Mouse (Mus musculus): ENCODE measurements around the gene Zmym5. TPM values are rescaled to one million over a fixed set of nuclear protein-coding genes. Genes with fewer than 3 reads are reported as not detected.

The Zmym5 gene
- total and polyA plus RNA-seq, 3 experiments: 6.0 to 13.8 (median 12.1) TPM

GRCm38 (mm10) chr14:56777360-56778136 lies 34.0 kb downstream of the Zmym5 start:
- Histone ChIP-seq H3K4me3 (replicated peaks in 1 of 3; ENCODE audit: low read depth in 2 of 3, low read length in 2 of 3, poor library complexity in 1 of 3) (peak overlapping the region; percentile 89 to 99 (median 89)), H3K27ac (ENCODE audit: insufficient read depth, low read depth) (peak overlapping the region; percentile 65), H3K9ac (ENCODE audit: insufficient read depth, low read depth) (peak overlapping the region; percentile 94), H3K4me2 (ENCODE audit: insufficient read depth, low read depth, poor library complexity, severe bottlenecking) (peak overlapping the region; percentile 79; the same call in 1 of the 2 replicates), H3K36me3 (replicated peaks in 1 of 2; ENCODE audit: control insufficient read depth in 1 of 2, insufficient read depth in 1 of 2, low read length in 1 of 2) (peaks cover 0 to 10% of the 10 kb centered on the region in 2 experiments), H3K9me3 (replicated peaks; ENCODE audit: low read length) (no peaks in the 10 kb centered on the region), H3K4me1 (ENCODE audit: control insufficient read depth in 1 of 2, insufficient read depth in 2 of 2) (peaks cover 3 to 31% of the 10 kb centered on the region in 2 experiments; a peak in 2 of 4 replicates), H3K79me2 (replicated peaks; ENCODE audit: control insufficient read depth, extremely low read depth, insufficient read depth, poor library complexity, severe bottlenecking) (peaks cover 52% of the 10 kb centered on the region), H3K27me3 (replicated peaks) (no peaks in the 10 kb centered on the region)
- peak; percentile 41 for DNase-seq (ENCODE audit: extremely low read depth)
- in situ Hi-C loops (cut with MboI; ENCODE audit: low pct_ligation_motif_present, low pct_unique_long_range_greater_than_20kb, low sequenced_read_pairs): loop anchor here (25.0 kb wide), 1 partner anchor 390 kb away; no protein-coding TSS in a partner anchor
- dilution Hi-C loops (cut with MboI; ENCODE audit: extremely low pct_ligation_motif_present, extremely low pct_unique_long_range_greater_than_20kb, low sequenced_read_pairs): no loop called here
- TF ChIP-seq HCFC1 (IDR thresholded peaks at IDR 0.05; ENCODE audit: low read depth, low read length) (no peak), ZKSCAN1 (IDR thresholded peaks at IDR 0.05; ENCODE audit: borderline replicate concordance, low read depth, low read length) (no peak), JUND (conservative IDR thresholded peaks at IDR 0.05; ENCODE audit: low read depth, low read length) (no peak), PAX5 (IDR thresholded peaks at IDR 0.05; ENCODE audit: low read length) (no peak), EP300 (IDR thresholded peaks at IDR 0.05; ENCODE audit: low read length) (no peak), ZNF384 (IDR thresholded peaks at IDR 0.05; ENCODE audit: low read depth, low read length) (no peak), MXI1 (IDR thresholded peaks at IDR 0.05; ENCODE audit: low read depth, low read length) (peak; percentile 46; the same call in 1 of the 2 replicates), ZMIZ1 (IDR thresholded peaks at IDR 0.05; ENCODE audit: low read depth, low read length) (0 out of 2 replicates have a peak, but pooled peaks have one; percentile 12), NRF1 (IDR thresholded peaks at IDR 0.05; ENCODE audit: low read depth, low read length) (no peak; the same call in 1 of the 2 replicates), UBTF (IDR thresholded peaks at IDR 0.05; ENCODE audit: low read depth, low read length) (peak; percentile 54; the same call in 1 of the 2 replicates), BHLHE40 (IDR thresholded peaks at IDR 0.05; ENCODE audit: low read depth, low read length) (no peak), SIN3A (IDR thresholded peaks at IDR 0.05; ENCODE audit: low read length) (peak; percentile 41), RAD21 (IDR thresholded peaks at IDR 0.05; ENCODE audit: low read depth, low read length) (no peak)

- no peaks in the 10 kb centered on the region for H3K9me3 ChIP-seq (replicated peaks; ENCODE audit: low read length)
- no peak overlapping the region; the same call in 1 of the 2 replicates for H3K9ac ChIP-seq (ENCODE audit: insufficient read depth, low read depth)
- H3K4me2 ChIP-seq (ENCODE audit: insufficient read depth, low read depth, poor library complexity, severe bottlenecking): peak overlapping the region; percentile 79; the same call in 1 of the 2 replicates
- dilution Hi-C loops (cut with MboI; ENCODE audit: extremely low pct_ligation_motif_present, extremely low pct_unique_long_range_greater_than_20kb, low sequenced_read_pairs): no loop called here
- peaks cover 3 to 32% of the 10 kb centered on the region in 2 experiments; a peak in 2 of 4 replicates for H3K4me1 ChIP-seq (ENCODE audit: control insufficient read depth in 1 of 2, insufficient read depth in 2 of 2)
- peak overlapping the region; percentile 89 to 99 (median 89) for H3K4me3 ChIP-seq (replicated peaks in 1 of 3; ENCODE audit: low read depth in 2 of 3, low read length in 2 of 3, poor library complexity in 1 of 3)
- peaks cover 58% of the 10 kb centered on the region for H3K79me2 ChIP-seq (replicated peaks; ENCODE audit: control insufficient read depth, extremely low read depth, insufficient read depth, poor library complexity, severe bottlenecking)
- peak; percentile 46 for DNase-seq (ENCODE audit: extremely low read depth)
- TF ChIP-seq IRF4 (IDR thresholded peaks at IDR 0.05; ENCODE audit: low read depth, low read length): no peak
- TF ChIP-seq CTCF (conservative IDR thresholded peaks at IDR 0.05 in 1 of 2, IDR thresholded peaks at IDR 0.05 in 1 of 2; ENCODE audit: low read depth in 2 of 2, low read length in 2 of 2): no peak
- no peak for TF ChIP-seq EP300 (IDR thresholded peaks at IDR 0.05; ENCODE audit: low read length)
- peak; percentile 58; the same call in 1 of the 2 replicates for TF ChIP-seq SIN3A (IDR thresholded peaks at IDR 0.05; ENCODE audit: low read length)
- TF ChIP-seq TBP (conservative IDR thresholded peaks at IDR 0.05; ENCODE audit: low read depth, low read length): no peak
- TF ChIP-seq ZNF384 (IDR thresholded peaks at IDR 0.05; ENCODE audit: low read depth, low read length): peak; percentile 39; the same call in 1 of the 2 replicates
- TF ChIP-seq CHD1 (IDR thresholded peaks at IDR 0.05; ENCODE audit: low read depth, low read length): no peak
- no peak for TF ChIP-seq GABPA (IDR thresholded peaks at IDR 0.05; ENCODE audit: insufficient replicate concordance, low read depth, low read length)
- no peak for TF ChIP-seq TCF12 (IDR thresholded peaks at IDR 0.05; ENCODE audit: low read depth, low read length)
- no peak for TF ChIP-seq E2F4 (IDR thresholded peaks at IDR 0.05; ENCODE audit: insufficient replicate concordance, low read depth, low read length)
- TF ChIP-seq RCOR1 (conservative IDR thresholded peaks at IDR 0.05; ENCODE audit: low read depth, low read length): no peak
- TF ChIP-seq NRF1 (IDR thresholded peaks at IDR 0.05; ENCODE audit: low read depth, low read length): no peak
- no peak for TF ChIP-seq POLR2AphosphoS2 (IDR thresholded peaks at IDR 0.05; ENCODE audit: low read depth, low read length)
- no peak for TF ChIP-seq MEF2A (IDR thresholded peaks at IDR 0.05; ENCODE audit: borderline replicate concordance, low read depth, low read length)
- in situ Hi-C loops (cut with MboI; ENCODE audit: low pct_ligation_motif_present, low pct_unique_long_range_greater_than_20kb, low sequenced_read_pairs): loop anchor here (25.0 kb wide), 1 partner anchor 389 kb away; no protein-coding TSS in a partner anchor
- H3K27me3 ChIP-seq (replicated peaks): no peaks in the 10 kb centered on the region
- H3K27ac ChIP-seq (ENCODE audit: insufficient read depth, low read depth): no peak overlapping the region
- peaks cover under 1 to 15% of the 10 kb centered on the region in 2 experiments for H3K36me3 ChIP-seq (replicated peaks in 1 of 2; ENCODE audit: control insufficient read depth in 1 of 2, insufficient read depth in 1 of 2, low read length in 1 of 2)
These were observed 34.8 kb downstream of the Zmym5 start for GRCm38 (mm10) chr14:56776571-56777238.

Data from CH12.LX (cell line).